Mouse (Mus musculus) lung, postnatal 0 days (tissue): ENCODE measurements around the gene Poc1a.

Experiments used
- CTCF ChIP-seq: IDR thresholded peaks from 2 replicates; pipeline ENCODE4 v1.5.1; 2016; ENCODE audit warnings: antibody characterized with exemption, mild to moderate bottlenecking
- EP300 ChIP-seq: IDR thresholded peaks from 2 replicates; pipeline ENCODE4 v1.6.1; 2016; ENCODE audit warnings: antibody characterized with exemption, mild to moderate bottlenecking, control low read depth

DNA sequence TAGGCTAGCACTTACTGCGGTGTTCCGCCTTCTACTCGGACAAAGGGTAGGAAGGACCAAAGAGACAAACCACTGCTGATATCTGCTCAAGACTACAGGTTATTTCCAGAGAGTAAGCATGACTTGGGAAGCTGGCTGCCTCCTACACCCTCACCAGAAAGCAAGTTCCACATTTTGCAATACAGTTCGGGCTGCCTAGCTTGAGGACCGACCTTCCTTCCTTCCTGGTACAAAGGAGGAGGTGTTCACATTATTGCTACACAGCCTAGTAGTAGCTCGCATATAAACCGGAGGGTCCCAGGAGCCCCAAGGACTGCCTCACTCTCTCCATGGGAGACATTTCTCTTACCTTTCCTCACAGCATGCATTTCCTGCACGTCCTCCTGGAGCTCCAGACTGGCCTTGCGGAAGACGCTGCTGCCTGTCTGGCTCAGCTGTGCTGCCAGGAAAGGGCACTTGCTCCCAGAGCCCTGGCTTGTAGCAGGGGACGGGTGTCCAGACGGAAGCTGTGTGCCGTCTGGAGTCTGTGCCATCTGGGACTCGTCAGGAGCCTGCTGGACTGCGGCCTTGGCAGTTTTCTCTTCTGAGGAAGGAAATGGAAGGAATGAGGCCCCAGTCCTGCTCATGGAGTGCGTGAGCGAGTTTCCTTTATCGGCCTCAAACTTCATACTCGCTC, 37.9 kb upstream of the Poc1a start:
- TF ChIP-seq CTCF (no peak), EP300 (no peak; the same call in 1 of the 2 replicates)
